Mouse (Mus musculus): ENCODE measurements around the gene Dlg1.

Dlg1 gene

DNA sequence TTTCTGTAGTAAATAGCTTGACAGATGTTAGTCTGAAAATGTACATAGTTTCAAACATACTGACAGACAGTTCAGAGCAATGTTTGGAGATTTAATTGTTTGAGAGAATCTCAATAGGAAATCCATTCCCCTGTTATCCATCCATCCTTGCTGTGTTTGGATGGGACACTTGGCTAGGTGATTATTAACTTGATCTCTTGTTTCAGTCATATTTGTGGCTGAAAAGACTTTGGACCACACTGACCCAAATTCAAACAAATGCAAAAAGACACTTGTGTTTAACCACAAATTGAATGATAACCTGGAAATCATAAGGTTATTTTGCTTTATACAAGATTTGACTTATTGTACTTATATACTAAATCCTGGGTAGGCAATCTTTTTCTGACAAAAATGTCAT, 24.5 kb downstream of the Dlg1 start:
- no peaks in the 10 kb centered on the region for H3K4me1 ChIP-seq (replicated peaks; ENCODE audit: low read depth, low read length)
- no peak overlapping the region for H3K4me3 ChIP-seq (replicated peaks; ENCODE audit: low read length)
- TF ChIP-seq CTCF (conservative IDR thresholded peaks at IDR 0.05; ENCODE audit: low read length) (no peak), NANOG (IDR thresholded peaks at IDR 0.05; ENCODE audit: borderline replicate concordance, low read length) (no peak), POU5F1 (IDR thresholded peaks at IDR 0.05; ENCODE audit: borderline replicate concordance, low read length) (no peak)
- H3K36me3 ChIP-seq (ENCODE audit: insufficient read depth, low read length) = peaks cover 27% of the 10 kb centered on the region
- H3K27me3 ChIP-seq (ENCODE audit: insufficient read depth, low read length) = no peaks in the 10 kb centered on the region
- no peaks in the 10 kb centered on the region for H3K9me3 ChIP-seq (ENCODE audit: low read length)

- Histone ChIP-seq H3K36me3 (ENCODE audit: insufficient read depth, low read length) (no peaks in the 10 kb centered on the region), H3K4me1 (replicated peaks; ENCODE audit: low read depth, low read length) (no peaks in the 10 kb centered on the region), H3K4me3 (replicated peaks; ENCODE audit: low read length) (no peak overlapping the region), H3K9me3 (ENCODE audit: low read length) (no peaks in the 10 kb centered on the region), H3K27me3 (ENCODE audit: insufficient read depth, low read length) (no peaks in the 10 kb centered on the region)
- TF ChIP-seq CTCF (conservative IDR thresholded peaks at IDR 0.05; ENCODE audit: low read length) (no peak), POU5F1 (IDR thresholded peaks at IDR 0.05; ENCODE audit: borderline replicate concordance, low read length) (no peak), NANOG (IDR thresholded peaks at IDR 0.05; ENCODE audit: borderline replicate concordance, low read length) (no peak)
Observed at GRCm38 (mm10) chr16:31695286-31696020, 32.2 kb downstream of the Dlg1 start.

DNA sequence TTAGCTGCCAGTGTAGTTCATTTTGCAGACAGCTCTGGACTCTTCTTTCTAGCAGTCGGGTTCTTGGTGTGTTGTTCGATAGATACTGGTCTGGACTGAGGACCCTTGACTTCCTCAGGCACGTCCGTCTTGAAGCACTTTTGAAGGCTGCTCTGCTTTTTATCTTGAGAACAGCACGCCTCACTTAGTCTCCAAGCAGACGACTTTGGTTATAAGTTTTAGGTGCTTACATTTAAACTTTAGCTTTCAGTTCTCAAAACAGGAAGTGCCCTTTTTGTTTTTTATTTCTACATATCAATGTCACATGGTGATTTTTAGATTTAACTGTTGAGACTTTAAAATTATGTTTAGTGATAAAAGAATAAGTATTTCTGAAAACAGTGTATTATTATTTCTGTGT, 33.1 kb downstream of the Dlg1 start:
- Histone ChIP-seq H3K4me3 (replicated peaks; ENCODE audit: low read length) (no peak overlapping the region), H3K4me1 (replicated peaks; ENCODE audit: low read depth, low read length) (0 out of 2 replicates have a peak, but pooled peaks cover 2% of the 10 kb centered on the region), H3K27me3 (ENCODE audit: insufficient read depth, low read length) (no peaks in the 10 kb centered on the region), H3K9me3 (ENCODE audit: low read length) (no peaks in the 10 kb centered on the region), H3K36me3 (ENCODE audit: insufficient read depth, low read length) (no peaks in the 10 kb centered on the region)
- TF ChIP-seq CTCF (conservative IDR thresholded peaks at IDR 0.05; ENCODE audit: low read length) (no peak), POU5F1 (IDR thresholded peaks at IDR 0.05; ENCODE audit: borderline replicate concordance, low read length) (no peak), NANOG (IDR thresholded peaks at IDR 0.05; ENCODE audit: borderline replicate concordance, low read length) (no peak)

DNA sequence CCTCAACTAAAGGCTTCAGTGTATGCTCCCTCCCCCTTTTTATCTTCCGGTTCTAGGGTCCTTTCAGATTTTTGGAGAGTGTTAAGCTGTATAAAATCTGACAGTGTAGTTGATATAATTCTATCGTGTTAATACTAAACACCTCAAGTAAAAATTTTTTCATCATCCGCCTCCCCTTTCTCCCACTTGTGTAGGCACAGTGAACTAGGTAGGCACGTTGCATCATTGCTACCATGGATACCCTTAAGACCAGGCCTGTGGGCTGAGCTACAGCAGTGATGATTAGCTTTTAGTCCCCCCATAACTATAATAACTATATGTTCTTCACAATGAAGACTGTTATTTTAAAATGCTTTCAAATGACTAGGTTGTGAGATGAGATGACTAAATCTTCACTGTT, 34.1 kb downstream of the Dlg1 start:
- Histone ChIP-seq H3K4me1 (replicated peaks; ENCODE audit: low read depth, low read length) (peaks cover 3% of the 10 kb centered on the region; the same call in 1 of the 2 replicates), H3K4me3 (replicated peaks; ENCODE audit: low read length) (no peak overlapping the region), H3K9me3 (ENCODE audit: low read length) (no peaks in the 10 kb centered on the region), H3K36me3 (ENCODE audit: insufficient read depth, low read length) (no peaks in the 10 kb centered on the region), H3K27me3 (ENCODE audit: insufficient read depth, low read length) (no peaks in the 10 kb centered on the region)
- no peak for TF ChIP-seq NANOG (IDR thresholded peaks at IDR 0.05; ENCODE audit: borderline replicate concordance, low read length)
- no peak for TF ChIP-seq CTCF (conservative IDR thresholded peaks at IDR 0.05; ENCODE audit: low read length)
- no peak for TF ChIP-seq POU5F1 (IDR thresholded peaks at IDR 0.05; ENCODE audit: borderline replicate concordance, low read length)

DNA sequence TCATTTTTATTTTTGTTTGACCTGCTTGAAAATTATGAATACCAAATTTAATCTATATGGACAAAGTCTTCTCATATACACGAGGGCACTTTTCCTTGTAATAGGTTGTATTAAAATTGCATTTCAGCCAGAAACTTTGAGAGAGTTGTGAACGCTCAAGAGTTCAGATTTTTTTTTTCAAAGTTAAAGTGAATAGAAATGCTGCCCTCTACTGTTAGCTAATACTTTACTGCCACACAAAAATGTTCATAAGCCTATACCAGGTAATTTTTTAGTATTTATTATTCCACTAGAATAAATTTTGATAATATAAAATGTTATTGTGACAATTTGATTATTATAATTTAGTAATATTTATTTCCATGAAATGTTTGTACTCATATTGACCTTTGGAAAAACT, 42.0 kb downstream of the Dlg1 start:
- Histone ChIP-seq H3K9me3 (ENCODE audit: low read length) (no peaks in the 10 kb centered on the region), H3K36me3 (ENCODE audit: insufficient read depth, low read length) (no peaks in the 10 kb centered on the region), H3K27me3 (ENCODE audit: insufficient read depth, low read length) (no peaks in the 10 kb centered on the region), H3K4me3 (replicated peaks; ENCODE audit: low read length) (no peak overlapping the region), H3K4me1 (replicated peaks; ENCODE audit: low read depth, low read length) (peaks cover 19% of the 10 kb centered on the region)
- TF ChIP-seq POU5F1 (IDR thresholded peaks at IDR 0.05; ENCODE audit: borderline replicate concordance, low read length) (no peak), NANOG (IDR thresholded peaks at IDR 0.05; ENCODE audit: borderline replicate concordance, low read length) (no peak), CTCF (conservative IDR thresholded peaks at IDR 0.05; ENCODE audit: low read length) (peak; percentile 31; the same call in 1 of the 2 replicates)

- Histone ChIP-seq H3K36me3 (ENCODE audit: insufficient read depth, low read length) (no peaks in the 10 kb centered on the region), H3K27me3 (ENCODE audit: insufficient read depth, low read length) (no peaks in the 10 kb centered on the region), H3K4me3 (replicated peaks; ENCODE audit: low read length) (no peak overlapping the region), H3K9me3 (ENCODE audit: low read length) (no peaks in the 10 kb centered on the region), H3K4me1 (replicated peaks; ENCODE audit: low read depth, low read length) (peaks cover 16% of the 10 kb centered on the region)
- TF ChIP-seq CTCF (conservative IDR thresholded peaks at IDR 0.05; ENCODE audit: low read length) (no peak), POU5F1 (IDR thresholded peaks at IDR 0.05; ENCODE audit: borderline replicate concordance, low read length) (no peak), NANOG (IDR thresholded peaks at IDR 0.05; ENCODE audit: borderline replicate concordance, low read length) (no peak)
Observed at GRCm38 (mm10) chr16:31705904-31706303, 42.7 kb downstream of the Dlg1 start.

DNA sequence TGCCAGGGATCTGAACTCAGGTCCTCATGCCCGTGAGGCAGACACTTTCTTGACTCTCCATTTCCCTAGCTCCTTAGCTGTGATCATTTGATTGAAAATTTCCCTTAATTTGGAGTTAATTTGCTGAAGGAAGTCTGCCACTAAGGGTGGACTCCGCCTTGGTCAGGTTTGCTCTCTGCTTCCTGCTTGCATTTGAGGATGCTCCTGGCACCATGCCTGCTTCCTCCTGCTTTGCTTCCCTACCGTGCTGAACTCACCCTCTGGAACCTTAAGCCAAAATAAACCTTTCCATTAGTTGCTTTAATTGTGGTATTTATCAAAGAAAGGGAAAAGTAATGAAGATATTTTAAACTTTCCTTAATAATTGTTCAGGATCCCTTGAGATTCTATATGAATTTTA, 44.1 kb downstream of the Dlg1 start:
- Histone ChIP-seq H3K9me3 (ENCODE audit: low read length) (no peaks in the 10 kb centered on the region), H3K36me3 (ENCODE audit: insufficient read depth, low read length) (no peaks in the 10 kb centered on the region), H3K27me3 (ENCODE audit: insufficient read depth, low read length) (no peaks in the 10 kb centered on the region), H3K4me1 (replicated peaks; ENCODE audit: low read depth, low read length) (peaks cover 15% of the 10 kb centered on the region), H3K4me3 (replicated peaks; ENCODE audit: low read length) (no peak overlapping the region)
- TF ChIP-seq NANOG (IDR thresholded peaks at IDR 0.05; ENCODE audit: borderline replicate concordance, low read length) (no peak), CTCF (conservative IDR thresholded peaks at IDR 0.05; ENCODE audit: low read length) (no peak), POU5F1 (IDR thresholded peaks at IDR 0.05; ENCODE audit: borderline replicate concordance, low read length) (no peak)

DNA sequence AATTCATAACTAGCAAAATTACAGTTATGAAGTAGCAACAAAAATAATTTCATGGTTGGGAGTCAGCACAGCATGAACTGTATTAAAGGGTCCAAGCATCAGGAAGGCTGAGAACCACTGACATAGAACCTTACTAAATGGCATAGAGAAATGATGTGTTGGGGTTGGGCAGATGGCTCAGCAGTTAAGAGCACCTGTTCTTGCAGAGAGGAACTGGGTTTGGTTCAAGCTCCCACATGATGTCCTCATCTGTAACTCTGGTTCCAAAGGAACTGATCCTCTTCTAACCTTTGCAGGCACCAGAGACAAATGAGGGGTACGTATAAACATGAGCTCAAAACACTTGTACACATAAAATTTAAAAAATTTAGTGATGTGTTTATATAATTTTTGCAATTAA, 59.7 kb downstream of the Dlg1 start:
- no peak overlapping the region for H3K4me3 ChIP-seq (replicated peaks; ENCODE audit: low read length)
- H3K36me3 ChIP-seq (ENCODE audit: insufficient read depth, low read length) = no peaks in the 10 kb centered on the region
- H3K9me3 ChIP-seq (ENCODE audit: low read length) = no peaks in the 10 kb centered on the region
- 0 out of 2 replicates have a peak, but pooled peaks cover 4% of the 10 kb centered on the region for H3K4me1 ChIP-seq (replicated peaks; ENCODE audit: low read depth, low read length)
- H3K27me3 ChIP-seq (ENCODE audit: insufficient read depth, low read length) = no peaks in the 10 kb centered on the region
- TF ChIP-seq NANOG (IDR thresholded peaks at IDR 0.05; ENCODE audit: borderline replicate concordance, low read length) = no peak
- TF ChIP-seq POU5F1 (IDR thresholded peaks at IDR 0.05; ENCODE audit: borderline replicate concordance, low read length) = no peak
- no peak for TF ChIP-seq CTCF (conservative IDR thresholded peaks at IDR 0.05; ENCODE audit: low read length)

Data from E14TG2a.4 (cell line).